Mouse (Mus musculus) hindbrain, postnatal 0 days (tissue): ENCODE results near the gene Arhgap4. TPM values are rescaled to one million over a fixed set of nuclear protein-coding genes. Genes with fewer than 3 reads are reported as not detected.

Experiments
- ATAC-seq: fragments of 200-750 bp; cut with Nextera tagmentation; 2 replicates; pipeline ENCODE4 v1.8.0; 2017; ENCODE audit warnings: mild to moderate bottlenecking, moderate TSS enrichment, moderate library complexity
- DNase-seq: peaks from one replicate; pipeline ENCODE4 v3.0.0-alpha.2; 2015; ENCODE audit warnings: low spot score
- H3K27ac ChIP-seq: fragments of 300-500 bp; sonication (generic); 2 replicates; pipeline ENCODE4 v1.5.1; 2014; ENCODE audit warnings: mild to moderate bottlenecking
- H3K27me3 ChIP-seq: fragments of 300-500 bp; sonication (generic); 2 replicates; pipeline ENCODE4 v1.6.1; 2014; ENCODE audit warnings: low read length, mixed read lengths; ENCODE audit not compliant: insufficient read depth
- H3K36me3 ChIP-seq: fragments of 300-500 bp; sonication (generic); 2 replicates; pipeline ENCODE4 v1.6.1; 2014; ENCODE audit warnings: low read length, mixed read lengths; ENCODE audit not compliant: insufficient read depth
- H3K4me1 ChIP-seq: fragments of 300-500 bp; sonication (generic); 2 replicates; pipeline ENCODE4 v1.6.1; 2014; ENCODE audit warnings: antibody characterized with exemption, low read length, mixed read lengths; ENCODE audit not compliant: insufficient read depth
- H3K4me2 ChIP-seq: fragments of 300-500 bp; sonication (generic); 2 replicates; pipeline ENCODE4 v1.6.1; 2014; ENCODE audit warnings: low read depth, mild to moderate bottlenecking, low read length, moderate library complexity, mixed read lengths
- H3K4me3 ChIP-seq: fragments of 300-500 bp; sonication (generic); 2 replicates; pipeline ENCODE4 v1.5.1; 2014; ENCODE audit warnings: low read length
- H3K9ac ChIP-seq: fragments of 300-500 bp; sonication (generic); replicated peaks from 2 replicates; pipeline ENCODE4 v1.6.1; 2014; ENCODE audit warnings: mild to moderate bottlenecking, low read length, moderate library complexity, mixed read lengths
- H3K9me3 ChIP-seq: fragments of 300-500 bp; sonication (generic); 2 replicates; pipeline ENCODE4 v1.6.1; 2016; ENCODE audit warnings: low read length, mixed read lengths
- CTCF ChIP-seq: IDR thresholded peaks from 2 replicates; pipeline ENCODE4 v1.5.1; 2016; ENCODE audit warnings: antibody characterized with exemption, control low read depth, low read depth
- WGBS: fragments of 180-500 bp; shearing (Covaris S2); extraction: QIAGEN DNeasy Blood & Tissue Kit; methylation state at CpG from one replicate; pipeline ENCODE4 v1.1.7; 2014; 5-methylcytosine and 5-hydroxymethylcytosine counted together
- polyA plus RNA-seq: library from polyadenylated mRNA; unstranded; fragments of >200 nt; fragmentation: Nextera tagmentation; extraction: Ambion mirVana; gene quantifications from 2 replicates; pipeline ENCODE4 v1.2.1, GENCODE M21; 2015
- total RNA-seq: library from RNA; depleted of rRNA; stranded (reverse); fragments of >200 nt; gene quantifications from 2 replicates; pipeline ENCODE4 v1.2.3, GENCODE M21; 2014; rRNA removed

The Arhgap4 gene
- total RNA-seq (7.0 and 7.1 TPM in 2 replicates), polyA plus RNA-seq (1.6 and 1.7 TPM in 2 replicates)

DNA sequence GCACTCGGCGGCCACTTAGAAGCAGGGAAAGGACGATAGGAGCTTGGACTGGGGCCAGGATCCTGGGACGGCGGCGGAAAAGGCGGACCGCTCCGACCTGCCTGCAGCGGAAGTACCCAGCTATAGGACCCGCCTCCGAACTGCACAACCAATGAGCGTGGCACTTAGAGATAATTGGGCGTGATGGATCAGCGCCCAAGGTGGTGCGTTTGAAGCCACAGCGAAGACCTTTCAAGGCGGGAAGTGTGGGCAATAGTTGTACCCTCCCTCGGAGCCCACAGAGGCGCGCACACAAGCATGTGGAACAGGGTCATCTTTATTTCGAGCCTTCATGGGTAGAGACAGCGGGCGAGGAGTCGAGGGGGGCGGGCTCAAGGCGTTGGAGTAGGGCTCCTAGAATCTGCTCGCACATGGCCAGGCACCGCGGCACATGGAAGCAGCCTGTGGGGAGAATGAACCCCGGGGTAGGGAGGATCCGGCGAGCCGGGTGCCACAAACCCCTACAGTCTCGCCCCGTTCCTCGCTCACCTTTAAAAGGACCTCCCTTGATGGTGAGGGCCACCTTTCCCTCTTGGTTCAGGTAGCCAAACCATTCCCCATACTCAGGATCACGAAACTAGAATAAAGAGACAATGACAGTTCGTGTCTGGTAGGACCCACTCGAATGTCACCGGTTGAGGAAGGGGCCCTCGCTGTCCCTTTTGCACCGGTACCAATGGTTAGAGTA, at the start of gene Arhgap4, which contains the start of gene Naa10:
Gene Arhgap4 (minus strand): TSS at position 48 of the 727 bp plus-strand sequence.
Gene Naa10 (minus strand): TSS at position 122 of the 727 bp plus-strand sequence.
- H3K9ac ChIP-seq = peak within 1 kb of the TSS; percentile 54
- H3K27ac ChIP-seq = peak within 1 kb of the TSS; percentile 76
- DNase-seq = peak; percentile 93
- H3K27me3 ChIP-seq = no peaks in the 10 kb centered on the region
- H3K4me1 ChIP-seq = no peaks in the 10 kb centered on the region
- WGBS = 30% methylated on average over 43 of the region's 43 CpGs
- no peaks in the 10 kb centered on the region for H3K9me3 ChIP-seq
- peak; percentile 98 for ATAC-seq
- H3K4me2 ChIP-seq = peak within 1 kb of the TSS; percentile 63
- no peak for TF ChIP-seq CTCF
- H3K36me3 ChIP-seq = no peaks in the 10 kb centered on the region
- H3K4me3 ChIP-seq = peak within 1 kb of the TSS; percentile 47

DNA sequence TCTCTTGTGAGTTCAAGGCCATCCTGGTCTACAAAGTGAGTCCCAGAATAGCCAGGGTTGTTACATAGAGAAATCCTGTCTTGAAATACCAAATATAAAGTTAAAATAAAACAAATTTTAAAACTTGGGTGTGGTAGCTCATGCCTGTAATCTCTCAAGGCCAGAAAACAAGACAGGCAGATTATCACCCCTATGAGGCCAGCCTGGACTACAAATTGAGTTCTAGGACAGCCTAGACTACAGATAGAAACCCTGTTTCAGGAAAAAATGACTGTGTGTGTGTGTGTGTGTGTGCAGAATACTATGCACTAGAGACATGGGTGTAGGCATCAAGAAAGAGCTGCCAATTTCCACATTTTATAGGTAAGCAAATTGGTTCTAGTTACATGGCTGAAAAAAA, 49.1 kb upstream of the Arhgap4 start:
- H3K4me1 ChIP-seq = no peaks in the 10 kb centered on the region
- no peak overlapping the region for H3K4me2 ChIP-seq
- no peak overlapping the region for H3K27ac ChIP-seq
- no peak overlapping the region for H3K4me3 ChIP-seq
- no peak for TF ChIP-seq CTCF
- H3K36me3 ChIP-seq = no peaks in the 10 kb centered on the region
- H3K9me3 ChIP-seq = no peaks in the 10 kb centered on the region
- H3K9ac ChIP-seq = no peak overlapping the region
- DNase-seq (no peak), ATAC-seq (no peak)
- H3K27me3 ChIP-seq = no peaks in the 10 kb centered on the region

- Histone ChIP-seq H3K36me3 (no peaks in the 10 kb centered on the region), H3K4me2 (no peak overlapping the region), H3K27me3 (no peaks in the 10 kb centered on the region), H3K4me1 (no peaks in the 10 kb centered on the region), H3K9me3 (no peaks in the 10 kb centered on the region), H3K4me3 (no peak overlapping the region), H3K27ac (no peak overlapping the region), H3K9ac (no peak overlapping the region)
- no peak for TF ChIP-seq CTCF
- no peak for DNase-seq
- ATAC-seq = no peak
- WGBS = 72% methylated on average over 2 of the region's 2 CpGs
Measured at GRCm38 (mm10) chrX:73969729-73970128, 48.1 kb upstream of the Arhgap4 start.

GRCm38 (mm10) chrX:73969167-73969566, 47.5 kb upstream of the Arhgap4 start:
- Histone ChIP-seq H3K9me3 (no peaks in the 10 kb centered on the region), H3K4me3 (no peak overlapping the region), H3K36me3 (no peaks in the 10 kb centered on the region), H3K9ac (no peak overlapping the region), H3K27ac (no peak overlapping the region), H3K27me3 (no peaks in the 10 kb centered on the region), H3K4me2 (no peak overlapping the region), H3K4me1 (no peaks in the 10 kb centered on the region)
- DNase-seq (no peak), ATAC-seq (no peak)
- WGBS = 73% methylated on average over 1 of the region's 1 CpGs
- no peak for TF ChIP-seq CTCF

DNA sequence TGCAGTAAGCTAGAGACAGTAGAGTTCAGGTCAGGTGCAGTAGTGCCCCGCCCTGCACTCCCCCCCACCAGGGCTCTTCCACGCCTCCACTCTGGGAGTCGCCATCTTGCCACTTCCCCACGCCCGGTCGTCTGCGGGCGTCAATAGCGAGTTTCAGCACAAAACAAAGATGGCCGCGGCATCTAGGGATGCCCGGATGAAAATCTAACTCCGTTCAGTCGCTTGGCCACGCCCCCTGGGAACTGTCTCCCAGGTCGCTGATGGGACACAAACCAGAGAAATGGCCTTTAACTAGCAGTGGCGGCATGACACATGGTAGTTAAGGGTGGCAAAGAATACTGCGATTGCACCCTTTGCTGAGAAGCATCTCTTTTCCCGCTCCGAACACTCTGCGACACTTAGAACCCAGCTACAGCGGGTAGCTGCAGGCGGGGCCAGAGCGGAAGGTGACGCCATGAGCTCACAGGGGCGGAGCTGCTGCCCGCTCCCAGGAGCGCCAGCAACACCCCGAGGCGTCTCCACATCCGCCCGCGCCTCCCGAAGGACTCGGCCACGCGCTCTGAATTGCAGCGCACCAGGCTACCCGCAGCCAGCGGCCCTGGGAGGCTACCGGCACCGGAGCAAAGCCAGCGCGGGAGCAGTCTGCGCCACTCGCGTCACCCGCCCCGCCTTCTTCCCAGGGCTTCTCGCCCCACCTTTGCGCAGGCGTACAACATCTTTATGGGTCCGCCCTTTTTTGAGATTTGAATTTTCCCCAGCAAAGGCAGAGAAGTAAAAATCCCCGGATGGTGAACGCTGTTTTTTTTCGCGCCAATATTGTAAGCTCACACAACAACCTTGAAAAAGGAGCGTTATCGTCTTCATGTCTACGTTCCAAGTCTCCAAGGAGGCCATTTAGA, 45.8 kb upstream of the Arhgap4 start:
- H3K4me1 ChIP-seq = no peaks in the 10 kb centered on the region
- ATAC-seq (peak; percentile 92), DNase-seq (peak; percentile 94)

DNA sequence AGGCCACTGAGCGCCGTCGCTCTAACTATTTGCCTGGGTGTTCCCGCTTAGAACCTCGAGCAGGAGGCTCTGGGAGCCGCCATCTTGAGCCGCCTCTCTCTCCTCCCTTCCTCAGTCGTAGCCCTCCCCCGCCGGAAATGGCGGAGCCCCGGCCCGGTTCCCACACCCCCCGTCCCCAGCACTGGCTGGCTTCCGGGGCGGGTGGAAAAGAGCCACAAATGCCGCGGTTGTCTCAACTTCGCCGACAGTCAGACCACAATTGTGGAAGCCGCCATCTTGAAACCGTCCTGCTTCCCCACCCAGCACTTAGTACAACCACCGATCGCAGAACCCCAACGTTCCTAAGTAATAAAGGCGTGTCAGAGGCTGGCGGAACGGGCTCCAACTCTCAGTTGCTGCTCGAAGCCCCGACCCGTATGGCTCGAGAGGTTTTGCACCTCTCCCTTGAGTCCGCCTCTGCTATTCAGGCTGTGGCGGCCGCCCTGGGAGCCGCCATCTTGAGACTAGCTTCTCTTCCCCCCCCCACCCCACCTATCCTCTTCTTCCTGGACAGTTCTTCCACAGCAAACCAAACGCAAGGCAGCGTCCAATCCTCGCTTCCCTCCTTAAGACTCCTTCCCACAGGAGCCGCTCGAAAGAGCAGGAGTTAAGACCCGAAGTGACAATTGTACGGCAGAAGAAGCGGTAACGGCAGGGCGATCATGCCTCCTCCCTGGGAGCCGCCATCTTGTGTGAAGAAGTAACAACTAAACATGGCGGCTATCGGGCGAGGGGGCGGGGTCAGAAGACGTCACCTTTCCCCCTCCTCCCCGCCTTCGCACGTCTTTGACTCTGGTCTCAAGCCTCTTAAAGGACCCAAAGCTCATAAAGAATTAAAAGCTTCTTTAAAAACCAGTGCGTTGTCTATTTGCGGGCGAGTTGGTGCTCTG, 44.8 kb upstream of the Arhgap4 start, which contains the start of gene Hcfc1:
Gene Hcfc1 (minus strand): TSS at position 110 of the 929 bp plus-strand sequence.
- Histone ChIP-seq H3K27ac (peak within 1 kb of the TSS; percentile 97), H3K9me3 (no peaks in the 10 kb centered on the region), H3K9ac (peak within 1 kb of the TSS; percentile 70), H3K27me3 (no peaks in the 10 kb centered on the region), H3K4me1 (no peaks in the 10 kb centered on the region), H3K4me2 (peak within 1 kb of the TSS; percentile 67), H3K36me3 (no peaks in the 10 kb centered on the region), H3K4me3 (peak within 1 kb of the TSS; percentile 62)
- peak; percentile 88 for DNase-seq
- ATAC-seq = peak; percentile 82
- 31% methylated on average over 58 of the region's 58 CpGs for WGBS
- TF ChIP-seq CTCF = no peak

More for the DNA sequence above, 45.8 kb upstream of the Arhgap4 start:
- Histone ChIP-seq H3K9me3 (no peaks in the 10 kb centered on the region), H3K4me2 (peak overlapping the region; percentile 67), H3K36me3 (no peaks in the 10 kb centered on the region), H3K27ac (peak overlapping the region; percentile 97), H3K27me3 (no peaks in the 10 kb centered on the region), H3K9ac (peak overlapping the region; percentile 70), H3K4me3 (peak overlapping the region; percentile 62)
- no peak for TF ChIP-seq CTCF
- WGBS = 25% methylated on average over 52 of the region's 60 CpGs
